Mouse (Mus musculus): ENCODE data around the gene Nmt1. TPM values are rescaled to one million over a fixed set of nuclear protein-coding genes. Genes with fewer than 3 reads are reported as not detected.

The Nmt1 gene
- total and polyA plus RNA-seq, 3 experiments: 29.8 to 147 (median 70.5) TPM

DNA sequence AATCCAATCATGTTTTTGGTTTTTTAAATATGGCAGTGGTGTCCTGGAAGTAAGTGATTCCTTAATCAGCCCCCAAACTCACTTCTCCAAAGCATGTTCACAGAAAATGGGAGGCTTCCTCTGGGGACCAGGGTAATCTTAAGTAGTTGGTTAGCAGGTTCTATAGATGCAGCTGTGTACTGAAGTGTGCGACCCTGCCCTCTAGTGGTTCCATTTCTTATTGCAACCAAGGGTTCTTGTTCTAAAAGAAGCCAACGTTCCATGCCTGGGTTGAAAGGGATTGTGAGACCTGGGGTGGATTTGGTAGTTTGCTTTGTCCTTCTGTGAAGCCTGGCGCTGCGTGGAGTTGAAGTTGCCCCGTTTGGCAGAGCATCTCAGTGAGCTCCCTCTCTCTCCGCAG lies 26.8 kb downstream of the Nmt1 start:
- Histone ChIP-seq H3K79me2 (ENCODE audit: control insufficient read depth, insufficient read depth, low read length, poor library complexity) (no peaks in the 10 kb centered on the region; the same call in 1 of the 2 replicates), H3K36me3 (ENCODE audit: control insufficient read depth in 1 of 2, insufficient read depth in 2 of 2, low read length in 2 of 2) (peaks cover 0 to 27% of the 10 kb centered on the region in 2 experiments; a peak in 2 of 4 replicates), H3K9ac (ENCODE audit: control insufficient read depth, low read depth, low read length, poor library complexity, severe bottlenecking) (no peak overlapping the region), H3K4me3 (ENCODE audit: control insufficient read depth in 1 of 2, insufficient read depth in 1 of 2, low read depth in 2 of 2, low read length in 2 of 2) (no peak overlapping the region), H3K27me3 (ENCODE audit: control insufficient read depth in 1 of 2, insufficient read depth in 2 of 2, low read length in 2 of 2) (no peaks in the 10 kb centered on the region), H3K9me3 (replicated peaks; ENCODE audit: insufficient read depth, low read length) (no peaks in the 10 kb centered on the region), H3K27ac (ENCODE audit: control insufficient read depth, low read depth, low read length) (no peak overlapping the region), H3K4me1 (ENCODE audit: control insufficient read depth in 1 of 2, insufficient read depth in 2 of 2, low read length in 2 of 2) (no peaks in the 10 kb centered on the region)
- DNase-seq (ENCODE audit: low read depth, low spot score): peak; percentile 90
- peak; percentile 63 for TF ChIP-seq RAD21 (IDR thresholded peaks at IDR 0.05; ENCODE audit: low read depth, low read length)
- no peak for TF ChIP-seq GABPA (IDR thresholded peaks at IDR 0.05; ENCODE audit: low read depth, low read length)
- no peak for TF ChIP-seq POLR2AphosphoS5 (IDR thresholded peaks at IDR 0.05; ENCODE audit: borderline replicate concordance, low read depth, low read length)
- TF ChIP-seq SMC3 (IDR thresholded peaks at IDR 0.05; ENCODE audit: low read depth, low read length): peak; percentile 80
- no peak for TF ChIP-seq ELF1 (IDR thresholded peaks at IDR 0.05; ENCODE audit: low read depth, low read length)
- no peak for TF ChIP-seq NELFE (IDR thresholded peaks at IDR 0.05; ENCODE audit: low read depth, low read length)
- TF ChIP-seq SIN3A (IDR thresholded peaks at IDR 0.05; ENCODE audit: low read length): 0 out of 2 replicates have a peak, but pooled peaks have one; percentile 12
- TF ChIP-seq MAFK (IDR thresholded peaks at IDR 0.05; ENCODE audit: borderline replicate concordance, low read depth, low read length): no peak
- TF ChIP-seq CTCF (IDR thresholded peaks at IDR 0.05 in 2 of 3, conservative IDR thresholded peaks at IDR 0.05 in 1 of 3; ENCODE audit: control insufficient read depth in 1 of 3, insufficient read depth in 1 of 3, low read depth in 2 of 3, low read length in 3 of 3, poor library complexity in 1 of 3, severe bottlenecking in 1 of 3): peak; percentile 58 to 91 (median 86)
- TF ChIP-seq ZC3H11A (IDR thresholded peaks at IDR 0.05; ENCODE audit: low read depth, low read length): peak; percentile 36; the same call in 1 of the 2 replicates

DNA sequence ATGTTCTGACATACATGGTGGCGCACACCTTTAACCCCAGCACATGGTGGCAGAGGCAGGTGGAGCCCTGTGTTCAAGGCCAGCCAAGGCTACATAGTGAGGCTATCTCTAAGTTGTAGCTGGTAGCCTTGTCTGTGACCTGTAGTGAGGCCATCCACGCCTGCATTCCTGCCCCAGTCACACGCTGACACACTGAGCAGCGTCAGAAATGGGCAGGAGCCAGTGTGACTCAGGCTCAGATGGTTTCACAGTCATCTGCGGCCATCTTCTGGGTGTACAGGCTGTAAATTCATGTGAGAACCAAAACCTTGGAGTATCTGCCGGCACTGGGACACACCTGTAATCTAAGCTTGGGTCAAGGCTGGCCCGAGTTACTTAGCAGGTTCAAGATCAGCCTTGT lies 28.6 kb downstream of the Nmt1 start:
- peaks cover 0 to 35% of the 10 kb centered on the region in 2 experiments; a peak in 2 of 4 replicates for H3K36me3 ChIP-seq (ENCODE audit: control insufficient read depth in 1 of 2, insufficient read depth in 2 of 2, low read length in 2 of 2)
- no peaks in the 10 kb centered on the region for H3K9me3 ChIP-seq (replicated peaks; ENCODE audit: insufficient read depth, low read length)
- H3K79me2 ChIP-seq (ENCODE audit: control insufficient read depth, insufficient read depth, low read length, poor library complexity): no peaks in the 10 kb centered on the region; the same call in 1 of the 2 replicates
- TF ChIP-seq SMC3 (IDR thresholded peaks at IDR 0.05; ENCODE audit: low read depth, low read length) (no peak), MXI1 (IDR thresholded peaks at IDR 0.05; ENCODE audit: low read depth, low read length) (no peak), JUND (IDR thresholded peaks at IDR 0.05; ENCODE audit: low read depth, low read length) (no peak), ZNF384 (IDR thresholded peaks at IDR 0.05; ENCODE audit: low read depth, low read length) (no peak), MAFK (IDR thresholded peaks at IDR 0.05; ENCODE audit: borderline replicate concordance, low read depth, low read length) (no peak), UBTF (IDR thresholded peaks at IDR 0.05; ENCODE audit: borderline replicate concordance, insufficient read depth, low read depth, low read length) (no peak)
- H3K27me3 ChIP-seq (ENCODE audit: control insufficient read depth in 1 of 2, insufficient read depth in 2 of 2, low read length in 2 of 2): no peaks in the 10 kb centered on the region
- no peak overlapping the region for H3K27ac ChIP-seq (ENCODE audit: control insufficient read depth, low read depth, low read length)
- H3K9ac ChIP-seq (ENCODE audit: control insufficient read depth, low read depth, low read length, poor library complexity, severe bottlenecking): no peak overlapping the region
- no peak for DNase-seq (ENCODE audit: low read depth, low spot score)
- no peak overlapping the region for H3K4me3 ChIP-seq (ENCODE audit: control insufficient read depth in 1 of 2, insufficient read depth in 1 of 2, low read depth in 2 of 2, low read length in 2 of 2)
- H3K4me1 ChIP-seq (ENCODE audit: control insufficient read depth in 1 of 2, insufficient read depth in 2 of 2, low read length in 2 of 2): no peaks in the 10 kb centered on the region

All from MEL (cell line).